Mouse (Mus musculus) liver, embryonic 11.5 days (tissue): ENCODE data around the gene Cd200r3. TPM values are rescaled to one million over a fixed set of nuclear protein-coding genes. Genes with fewer than 3 reads are reported as not detected.

Experiments
- ATAC-seq: fragments of 200-750 bp; cut with Nextera tagmentation; replicated peaks from 2 replicates; pipeline ENCODE4 v1.8.0; 2017; ENCODE audit warnings: moderate number of reproducible peaks, mild to moderate bottlenecking, moderate TSS enrichment, moderate library complexity; ENCODE audit not compliant: low FRiP score
- DNase-seq: peaks from one replicate; pipeline ENCODE4 v3.0.0-alpha.2; 2017; ENCODE audit warnings: low spot score
- H3K27ac ChIP-seq: fragments of 300-500 bp; sonication (generic); 2 replicates; pipeline ENCODE4 v1.5.1; 2014; ENCODE audit warnings: mild to moderate bottlenecking, low read depth, low read length, control low read depth
- H3K27me3 ChIP-seq: fragments of 300-500 bp; sonication (generic); replicated peaks from 2 replicates; pipeline ENCODE4 v1.6.1; 2014; ENCODE audit warnings: low read length, mixed read lengths; ENCODE audit not compliant: control insufficient read depth, insufficient read depth
- H3K36me3 ChIP-seq: fragments of 300-500 bp; sonication (generic); 2 replicates; pipeline ENCODE4 v1.6.1; 2014; ENCODE audit warnings: mild to moderate bottlenecking, low read length, moderate library complexity, mixed read lengths; ENCODE audit not compliant: control insufficient read depth, insufficient read depth
- H3K4me1 ChIP-seq: fragments of 300-500 bp; sonication (generic); replicated peaks from 2 replicates; pipeline ENCODE4 v1.6.1; 2014; ENCODE audit warnings: low read length, mixed read lengths; ENCODE audit not compliant: control insufficient read depth, insufficient read depth
- H3K4me2 ChIP-seq: fragments of 300-500 bp; sonication (generic); 2 replicates; pipeline ENCODE4 v1.6.1; 2014; ENCODE audit warnings: mild to moderate bottlenecking, control low read depth, moderate library complexity
- H3K4me3 ChIP-seq: fragments of 300-500 bp; sonication (generic); 2 replicates; pipeline ENCODE4 v1.5.1; 2014; ENCODE audit warnings: low read depth, low read length, control low read depth
- H3K9ac ChIP-seq: fragments of 300-500 bp; sonication (generic); 2 replicates; pipeline ENCODE4 v1.6.1; 2014; ENCODE audit warnings: low read depth, low read length, control low read depth
- H3K9me3 ChIP-seq: fragments of 300-500 bp; sonication (generic); 2 replicates; pipeline ENCODE4 v1.6.1; 2016; ENCODE audit warnings: low read length, inconsistent platforms, mixed read lengths; ENCODE audit not compliant: control insufficient read depth
- WGBS: fragments of 180-500 bp; shearing (Covaris S2); extraction: QIAGEN DNeasy Blood & Tissue Kit; methylation state at CpG from one replicate; pipeline ENCODE4 v1.1.7; 2014; 5-methylcytosine and 5-hydroxymethylcytosine counted together
- polyA plus RNA-seq: library from polyadenylated mRNA; unstranded; fragments of >200 nt; fragmentation: Nextera tagmentation; extraction: Ambion mirVana; gene quantifications from 2 replicates; pipeline ENCODE4 v1.2.1, GENCODE M21; 2014

The Cd200r3 gene
- polyA plus RNA-seq, 1 experiment from 2014 or later, result 0.64 TPM

GRCm38 (mm10) chr16:45018868-45019267, 75.4 kb downstream of the Cd200r3 start:
- no peak overlapping the region for H3K4me3 ChIP-seq
- H3K9ac ChIP-seq, result no peak overlapping the region
- DNase-seq (no peak), ATAC-seq (no peak)
- H3K27me3 ChIP-seq, result no peaks in the 10 kb centered on the region
- no peaks in the 10 kb centered on the region for H3K36me3 ChIP-seq
- WGBS, result 56% methylated on average over 2 of the region's 2 CpGs
- no peak overlapping the region for H3K27ac ChIP-seq
- H3K4me2 ChIP-seq, result no peak overlapping the region
- H3K4me1 ChIP-seq, result no peaks in the 10 kb centered on the region; the same call in 1 of the 2 replicates
- no peaks in the 10 kb centered on the region for H3K9me3 ChIP-seq

GRCm38 (mm10) chr16:45020055-45020454, 76.6 kb downstream of the Cd200r3 start:
- Histone ChIP-seq H3K4me2 (no peak overlapping the region), H3K4me3 (no peak overlapping the region), H3K9me3 (no peaks in the 10 kb centered on the region), H3K27me3 (no peaks in the 10 kb centered on the region), H3K27ac (no peak overlapping the region), H3K36me3 (no peaks in the 10 kb centered on the region), H3K9ac (no peak overlapping the region), H3K4me1 (peaks cover 2% of the 10 kb centered on the region; the same call in 1 of the 2 replicates)
- DNase-seq (no peak), ATAC-seq (no peak)
- WGBS, result 60% methylated on average over 1 of the region's 1 CpGs

DNA sequence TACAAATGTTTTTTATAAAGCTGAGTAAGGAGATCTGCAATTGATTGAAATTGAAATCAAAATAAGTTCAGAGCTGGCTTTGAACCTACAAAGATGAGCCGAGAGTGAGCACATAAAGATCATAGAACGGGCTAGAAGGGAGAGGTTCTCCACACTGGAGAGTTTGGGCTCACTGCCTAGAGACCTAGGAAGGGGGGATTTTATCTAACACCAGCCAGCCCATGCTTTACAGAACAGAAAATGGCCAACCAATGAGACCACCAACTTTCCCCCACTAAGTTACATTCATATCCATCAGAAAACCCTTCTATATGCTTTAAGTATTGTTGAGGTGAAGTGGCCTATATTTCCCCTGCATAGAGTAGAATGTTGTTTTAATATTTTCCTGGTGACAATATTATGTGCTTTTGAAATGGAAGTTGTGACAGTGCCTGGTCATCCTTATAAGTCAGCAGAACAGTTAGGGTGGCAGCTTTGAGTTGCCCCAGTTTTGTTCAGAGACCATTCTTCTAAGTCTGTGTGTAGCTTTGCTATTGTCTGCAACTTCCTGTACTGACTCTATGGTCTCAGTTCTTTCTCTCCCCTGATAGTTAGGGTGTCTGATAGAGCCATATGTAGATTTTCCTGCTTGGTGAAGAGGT, 77.3 kb downstream of the Cd200r3 start:
- Histone ChIP-seq H3K27ac (no peak overlapping the region), H3K9ac (no peak overlapping the region), H3K4me1 (peaks cover 4% of the 10 kb centered on the region; the same call in 1 of the 2 replicates), H3K9me3 (no peaks in the 10 kb centered on the region), H3K4me3 (no peak overlapping the region), H3K4me2 (no peak overlapping the region), H3K27me3 (no peaks in the 10 kb centered on the region), H3K36me3 (no peaks in the 10 kb centered on the region)
- ATAC-seq, result no peak
- DNase-seq, result no peak
- 85% methylated on average over 2 of the region's 2 CpGs for WGBS

DNA sequence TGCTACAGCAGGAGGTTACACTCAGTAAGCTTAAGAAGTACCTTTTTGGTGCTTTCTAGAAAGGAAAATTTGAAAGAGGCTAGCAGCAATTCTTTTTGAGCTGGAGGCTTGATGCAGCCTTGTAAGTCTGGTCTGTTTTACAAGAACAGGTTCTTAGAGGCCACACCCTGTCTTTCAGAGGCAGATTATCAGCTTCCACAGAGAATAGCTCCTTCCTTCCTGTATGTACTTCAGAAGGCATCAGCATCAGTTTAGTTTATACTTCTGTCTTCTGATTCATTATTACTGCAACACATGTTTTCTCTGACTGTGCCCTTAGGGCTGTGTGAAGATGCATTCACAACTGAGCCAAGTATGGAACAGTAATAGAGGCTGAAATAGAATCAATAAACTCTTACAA, 78.0 kb downstream of the Cd200r3 start:
- Histone ChIP-seq H3K4me1 (peaks cover 4% of the 10 kb centered on the region; the same call in 1 of the 2 replicates), H3K9me3 (no peaks in the 10 kb centered on the region), H3K27me3 (no peaks in the 10 kb centered on the region), H3K4me3 (no peak overlapping the region), H3K4me2 (no peak overlapping the region), H3K9ac (no peak overlapping the region), H3K36me3 (no peaks in the 10 kb centered on the region), H3K27ac (no peak overlapping the region)
- DNase-seq (no peak), ATAC-seq (no peak)

DNA sequence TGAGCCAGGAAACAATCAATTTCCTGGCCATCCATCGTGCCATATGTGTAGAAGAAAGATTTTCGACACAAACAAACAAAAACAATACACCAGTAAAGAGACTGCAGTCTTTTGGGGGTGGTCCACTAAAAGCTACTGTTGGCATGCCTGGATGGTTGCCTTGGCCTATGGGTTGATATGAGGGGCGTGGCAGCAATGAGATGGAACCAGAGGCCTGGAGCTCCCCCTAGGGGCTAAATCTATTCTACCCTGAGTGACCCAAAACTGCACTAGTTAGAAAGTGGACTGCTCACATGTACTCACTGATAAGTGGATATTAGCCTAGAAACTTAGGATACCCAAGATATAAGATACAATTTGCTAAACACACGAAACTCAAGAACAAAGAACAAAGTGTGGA, 80.4 kb downstream of the Cd200r3 start:
- Histone ChIP-seq H3K27me3 (no peaks in the 10 kb centered on the region), H3K4me3 (no peak overlapping the region), H3K27ac (no peak overlapping the region), H3K4me2 (no peak overlapping the region), H3K36me3 (no peaks in the 10 kb centered on the region), H3K9ac (no peak overlapping the region), H3K4me1 (peaks cover 4% of the 10 kb centered on the region; the same call in 1 of the 2 replicates), H3K9me3 (no peaks in the 10 kb centered on the region)
- WGBS, result 38% methylated on average over 4 of the region's 4 CpGs
- ATAC-seq, result peak; percentile 82
- DNase-seq, result peak; percentile 45

DNA sequence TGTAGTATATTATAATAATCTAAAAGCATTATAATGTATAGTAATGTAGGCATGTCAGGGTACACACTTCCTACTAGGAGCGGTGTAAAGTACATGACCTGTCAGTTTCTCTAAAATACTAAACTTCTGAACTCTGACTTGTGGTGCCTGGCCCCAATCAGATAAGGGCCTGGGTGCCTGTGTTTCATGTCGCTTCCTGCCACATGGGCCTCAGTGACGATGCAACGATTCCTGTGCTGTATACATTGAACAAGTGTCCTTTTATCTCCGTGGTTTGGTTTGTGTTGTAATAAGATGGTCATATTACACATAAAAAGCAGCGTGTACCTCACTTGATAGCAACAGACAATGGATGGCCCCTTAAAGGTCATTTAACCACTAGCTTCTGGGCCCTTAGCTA, 81.8 kb downstream of the Cd200r3 start:
- ATAC-seq (peak; percentile 92), DNase-seq (no peak)
- peaks cover 4% of the 10 kb centered on the region; the same call in 1 of the 2 replicates for H3K4me1 ChIP-seq
- no peak overlapping the region for H3K9ac ChIP-seq
- no peaks in the 10 kb centered on the region for H3K36me3 ChIP-seq
- no peak overlapping the region for H3K4me3 ChIP-seq
- no peaks in the 10 kb centered on the region for H3K9me3 ChIP-seq
- peak overlapping the region; percentile 13; the same call in 1 of the 2 replicates for H3K4me2 ChIP-seq
- H3K27ac ChIP-seq, result no peak overlapping the region
- 28% methylated on average over 6 of the region's 6 CpGs for WGBS
- no peaks in the 10 kb centered on the region for H3K27me3 ChIP-seq

GRCm38 (mm10) chr16:45029080-45029479, 85.6 kb downstream of the Cd200r3 start:
- no peak overlapping the region for H3K9ac ChIP-seq
- DNase-seq (no peak), ATAC-seq (no peak)
- H3K27ac ChIP-seq, result no peak overlapping the region
- H3K27me3 ChIP-seq, result no peaks in the 10 kb centered on the region
- no peak overlapping the region for H3K4me3 ChIP-seq
- 88% methylated on average over 5 of the region's 5 CpGs for WGBS
- no peaks in the 10 kb centered on the region for H3K9me3 ChIP-seq
- no peak overlapping the region for H3K4me2 ChIP-seq
- H3K36me3 ChIP-seq, result no peaks in the 10 kb centered on the region
- 0 out of 2 replicates have a peak, but pooled peaks cover 4% of the 10 kb centered on the region for H3K4me1 ChIP-seq

- no peak for ATAC-seq
- no peak for DNase-seq
- H3K4me2 ChIP-seq, result no peak overlapping the region
- H3K36me3 ChIP-seq, result no peaks in the 10 kb centered on the region
- no peak overlapping the region for H3K9ac ChIP-seq
- H3K4me1 ChIP-seq, result 0 out of 2 replicates have a peak, but pooled peaks cover 4% of the 10 kb centered on the region
- no peaks in the 10 kb centered on the region for H3K27me3 ChIP-seq
- H3K9me3 ChIP-seq, result no peaks in the 10 kb centered on the region
- no peak overlapping the region for H3K27ac ChIP-seq
- H3K4me3 ChIP-seq, result no peak overlapping the region
- 98% methylated on average over 1 of the region's 1 CpGs for WGBS
Observed at GRCm38 (mm10) chr16:45029493-45029892, 86.0 kb downstream of the Cd200r3 start.

- 0 out of 2 replicates have a peak, but pooled peaks cover under 1% of the 10 kb centered on the region for H3K4me1 ChIP-seq
- H3K9me3 ChIP-seq, result no peaks in the 10 kb centered on the region
- no peak overlapping the region for H3K9ac ChIP-seq
- ATAC-seq, result no peak
- no peak overlapping the region for H3K27ac ChIP-seq
- no peak for DNase-seq
- H3K27me3 ChIP-seq, result no peaks in the 10 kb centered on the region
- no peak overlapping the region for H3K4me3 ChIP-seq
- no peaks in the 10 kb centered on the region for H3K36me3 ChIP-seq
- 74% methylated on average over 4 of the region's 4 CpGs for WGBS
- H3K4me2 ChIP-seq, result no peak overlapping the region
Observed at GRCm38 (mm10) chr16:45030127-45030526, 86.6 kb downstream of the Cd200r3 start.
